Comparison of ENCODE assay signal across 7 mouse cellular contexts in genomic region chr2:69712981-69713625, GRCm38 (mm10). TPM values are rescaled to one million over a fixed set of nuclear protein-coding genes. Genes with fewer than 3 reads are reported as not detected.
DNase-seq lines count a peak whose midpoint lies in the region; ATAC-seq lines count a peak whose summit lies in the region.

Gene Fastkd1 (minus strand): TSS chr2:69713516.

- H3K4me1 ChIP-seq in intestine, embryonic 15.5 days (replicated peaks): no peaks in the 10 kb centered on the region
- peaks cover 10% of the 10 kb centered on the region for H3K4me1 ChIP-seq in midbrain, embryonic 10.5 days

- peak within 1 kb of the TSS; percentile 61 for H3K4me3 ChIP-seq in intestine, embryonic 15.5 days (replicated peaks)
- peak within 1 kb of the TSS; percentile 88 for H3K4me3 ChIP-seq in midbrain, embryonic 10.5 days

- WGBS in intestine, embryonic 15.5 days: under 1% methylated on average over 39 of the region's 39 CpGs
- WGBS in midbrain, embryonic 10.5 days: under 1% methylated on average over 39 of the region's 39 CpGs

- peak; percentile 90 to 97 for DNase-seq in adrenal gland, adult (ENCODE audit: inconsistent age in 2 of 2, low spot score in 1 of 2)
- DNase-seq in embryo, embryonic 10.5 days (ENCODE audit: low spot score): peak; percentile 96
- DNase-seq in gastrocnemius, postnatal 25 days: peak; percentile 85
- DNase-seq in left cerebral cortex, postnatal 25 days (ENCODE audit: low spot score in 2 of 2): peak; percentile 90 to 96
- peak; percentile 86 for DNase-seq in midbrain, embryonic 10.5 days (ENCODE audit: low spot score)
- DNase-seq in right cerebral cortex, postnatal 4 days: peak; percentile 73

- H3K9me3 ChIP-seq in intestine, embryonic 15.5 days: no peaks in the 10 kb centered on the region
- no peaks in the 10 kb centered on the region for H3K9me3 ChIP-seq in midbrain, embryonic 10.5 days (replicated peaks)

- peak within 1 kb of the TSS; percentile 65 for H3K27ac ChIP-seq in intestine, embryonic 15.5 days
- peak within 1 kb of the TSS; percentile 86 for H3K27ac ChIP-seq in midbrain, embryonic 10.5 days (replicated peaks)

- H3K36me3 ChIP-seq in intestine, embryonic 15.5 days: 0 out of 2 replicates have a peak, but pooled peaks cover 4% of the 10 kb centered on the region
- peaks cover 14% of the 10 kb centered on the region for H3K36me3 ChIP-seq in midbrain, embryonic 10.5 days

- peak within 1 kb of the TSS; percentile 58 for H3K9ac ChIP-seq in intestine, embryonic 15.5 days

- intact Hi-C loops in left cerebral cortex, postnatal 25 days (cut with DNase I): loop anchor here (1.0 kb wide), 1 partner anchor 9 kb away; the partner anchor contains the start of gene Ppig

- no peaks in the 10 kb centered on the region for H3K27me3 ChIP-seq in intestine, embryonic 15.5 days (replicated peaks)
- H3K27me3 ChIP-seq in midbrain, embryonic 10.5 days (ENCODE audit: low read depth, poor library complexity, severe bottlenecking): no peaks in the 10 kb centered on the region

- peak; percentile 99 for ATAC-seq in intestine, embryonic 15.5 days

- peak within 1 kb of the TSS; percentile 73 for H3K4me2 ChIP-seq in intestine, embryonic 15.5 days (replicated peaks)

RNA-seq across cellular contexts. Expression of gene Fastkd1, which starts in this region (rescaled TPM):
- 10 to 100 TPM; 14.5 to 15.9 TPM for total RNA-seq in gastrocnemius, postnatal 25 days (2021)
- 11.6 and 12.3 TPM in 2 replicates for polyA plus RNA-seq in intestine, embryonic 15.5 days (2015; fragmentation: Nextera tagmentation; extraction: Ambion mirVana)
- total RNA-seq in left cerebral cortex, postnatal 25 days (2021): 10 to 100 TPM; 15.0 to 15.1 TPM
- 15.8 and 17.7 TPM in 2 replicates for polyA plus RNA-seq in midbrain, embryonic 10.5 days (2016; fragmentation: Nextera tagmentation; extraction: Ambion mirVana)

Comparison
In these comparisons a context has a peak if more than half of its experiments do, and no peak if none do; other contexts are left out.
1. Peak in every context shown above with its lines: DNase-seq, ATAC-seq, H3K4me3 ChIP-seq and H3K27ac ChIP-seq.